Mouse (Mus musculus) forebrain, postnatal 0 days (tissue): ENCODE measurements at regions not wholly inside any gene's neighbourhood (a gene's known extent, or its start where the extent isn't known, plus 50 kb on each side); places are given as distances from the start of the nearest gene placed in this dataset.

Experiments
- ATAC-seq: fragments of 200-750 bp; cut with Nextera tagmentation; 2 replicates; pipeline ENCODE4 v1.8.0; 2017; ENCODE audit warnings: mild to moderate bottlenecking, moderate library complexity
- DNase-seq: peaks from one replicate; pipeline ENCODE4 v3.0.0-alpha.2; 2015
- H3K27ac ChIP-seq: fragments of 300-500 bp; sonication (generic); 2 replicates; pipeline ENCODE4 v1.5.1; 2014; ENCODE audit warnings: low read depth, mild to moderate bottlenecking, antibody characterized with exemption, low read length, moderate library complexity, mixed read lengths
- H3K27me3 ChIP-seq: fragments of 300-500 bp; sonication (generic); 2 replicates; pipeline ENCODE4 v1.6.1; 2014; ENCODE audit warnings: mild to moderate bottlenecking, low read length, mixed read lengths; ENCODE audit not compliant: insufficient read depth
- H3K36me3 ChIP-seq: fragments of 300-500 bp; sonication (generic); 2 replicates; pipeline ENCODE4 v1.6.1; 2014; ENCODE audit warnings: mild to moderate bottlenecking, moderate library complexity; ENCODE audit not compliant: insufficient read depth
- H3K4me1 ChIP-seq: fragments of 300-500 bp; sonication (generic); 2 replicates; pipeline ENCODE4 v1.6.1; 2014; ENCODE audit warnings: antibody characterized with exemption; ENCODE audit not compliant: insufficient read depth
- H3K4me2 ChIP-seq: fragments of 300-500 bp; sonication (generic); 2 replicates; pipeline ENCODE4 v1.6.1; 2014; ENCODE audit warnings: low read depth, mild to moderate bottlenecking, moderate library complexity
- H3K4me3 ChIP-seq: fragments of 300-500 bp; sonication (generic); 2 replicates; pipeline ENCODE4 v1.5.1; 2014; ENCODE audit warnings: low read depth, low read length, mixed read lengths
- H3K9ac ChIP-seq: fragments of 300-500 bp; sonication (generic); 2 replicates; pipeline ENCODE4 v1.6.1; 2014; ENCODE audit warnings: mild to moderate bottlenecking
- H3K9me3 ChIP-seq: fragments of 300-500 bp; sonication (generic); 2 replicates; pipeline ENCODE4 v1.6.1; 2016; ENCODE audit warnings: low read length
- CTCF ChIP-seq: sonication (generic); IDR thresholded peaks from 2 replicates; pipeline ENCODE4 v1.5.1; 2016; ENCODE audit warnings: antibody characterized with exemption, control low read depth, low read depth
- WGBS: fragments of 180-500 bp; shearing (Covaris S2); extraction: QIAGEN DNeasy Blood & Tissue Kit; methylation state at CpG from one replicate; pipeline ENCODE4 v1.1.7; 2014; 5-methylcytosine and 5-hydroxymethylcytosine counted together

DNA sequence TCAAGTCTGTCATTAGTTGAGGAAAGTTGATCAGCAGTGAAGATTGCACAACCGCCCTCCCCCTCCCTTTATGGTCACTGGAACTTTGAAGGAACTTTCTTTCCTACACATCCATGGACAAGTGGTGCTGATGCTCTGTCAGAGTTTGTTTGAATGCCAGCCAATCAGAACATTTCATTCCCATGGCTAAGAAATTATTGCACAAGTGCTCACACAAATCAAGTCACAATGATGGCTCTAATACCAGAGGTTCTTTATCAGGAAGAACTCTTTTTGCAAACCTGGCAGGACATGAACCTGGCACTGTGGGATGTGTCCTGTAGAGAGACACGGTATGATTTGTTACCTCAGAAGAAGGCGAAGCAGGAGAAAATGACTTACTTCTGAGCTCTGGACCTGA lies 54.3 kb upstream of the Spry2 start:
- no peak for TF ChIP-seq CTCF
- WGBS: 97% methylated on average over 3 of the region's 3 CpGs
- Histone ChIP-seq H3K4me3 (no peak overlapping the region), H3K4me1 (no peaks in the 10 kb centered on the region), H3K4me2 (no peak overlapping the region), H3K9ac (no peak overlapping the region), H3K27ac (no peak overlapping the region), H3K9me3 (no peaks in the 10 kb centered on the region), H3K36me3 (no peaks in the 10 kb centered on the region), H3K27me3 (no peaks in the 10 kb centered on the region)
- ATAC-seq (no peak), DNase-seq (no peak)

DNA sequence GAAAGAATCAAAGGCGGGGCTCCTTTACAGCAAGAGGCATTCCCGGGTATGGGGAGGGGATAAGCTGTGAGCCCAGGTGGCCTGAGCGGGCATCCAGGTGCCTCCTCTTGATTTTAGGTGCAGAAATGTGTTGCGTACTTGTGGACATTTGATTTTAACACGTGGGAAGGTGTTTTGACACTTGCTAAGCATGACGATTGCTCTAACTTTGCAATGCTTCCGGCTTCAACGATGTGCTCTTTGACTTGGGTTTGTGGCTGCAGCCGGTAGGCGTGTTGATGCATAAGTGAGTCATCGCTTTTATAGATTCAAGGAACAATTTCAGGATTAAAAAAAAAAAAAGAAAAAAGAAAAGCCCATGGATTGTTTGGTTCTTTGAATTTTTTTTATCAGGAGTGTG lies 58.5 kb upstream of the Spry2 start:
- Histone ChIP-seq H3K9me3 (no peaks in the 10 kb centered on the region), H3K27ac (no peak overlapping the region), H3K4me1 (no peaks in the 10 kb centered on the region), H3K36me3 (no peaks in the 10 kb centered on the region), H3K9ac (no peak overlapping the region), H3K27me3 (no peaks in the 10 kb centered on the region), H3K4me2 (no peak overlapping the region), H3K4me3 (no peak overlapping the region)
- DNase-seq: no peak
- no peak for ATAC-seq
- 91% methylated on average over 11 of the region's 11 CpGs for WGBS
- TF ChIP-seq CTCF: no peak

DNA sequence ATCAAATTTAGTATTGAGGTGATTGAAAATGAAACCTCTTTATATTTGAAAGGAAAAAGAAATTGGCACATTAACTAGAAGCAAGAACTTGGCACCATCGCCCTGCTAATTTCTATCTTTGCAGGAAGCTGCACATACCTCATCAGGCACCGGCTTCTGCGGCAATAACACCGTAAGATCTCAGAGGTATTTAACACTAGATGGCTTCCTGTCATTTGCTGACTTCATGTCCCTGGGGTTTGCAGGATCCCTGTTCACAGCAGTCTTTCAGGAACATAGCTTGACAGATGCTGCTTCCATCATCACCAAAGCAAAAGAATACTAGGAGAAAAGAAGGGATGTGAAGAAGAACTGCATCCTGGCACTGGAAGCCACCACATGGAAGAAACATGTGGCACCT lies 60.2 kb upstream of the Spry2 start:
- Histone ChIP-seq H3K4me3 (no peak overlapping the region), H3K4me1 (no peaks in the 10 kb centered on the region), H3K27ac (no peak overlapping the region), H3K36me3 (no peaks in the 10 kb centered on the region), H3K9ac (no peak overlapping the region), H3K27me3 (no peaks in the 10 kb centered on the region), H3K9me3 (no peaks in the 10 kb centered on the region), H3K4me2 (no peak overlapping the region)
- TF ChIP-seq CTCF: no peak
- no peak for ATAC-seq
- 78% methylated on average over 4 of the region's 4 CpGs for WGBS
- no peak for DNase-seq

DNA sequence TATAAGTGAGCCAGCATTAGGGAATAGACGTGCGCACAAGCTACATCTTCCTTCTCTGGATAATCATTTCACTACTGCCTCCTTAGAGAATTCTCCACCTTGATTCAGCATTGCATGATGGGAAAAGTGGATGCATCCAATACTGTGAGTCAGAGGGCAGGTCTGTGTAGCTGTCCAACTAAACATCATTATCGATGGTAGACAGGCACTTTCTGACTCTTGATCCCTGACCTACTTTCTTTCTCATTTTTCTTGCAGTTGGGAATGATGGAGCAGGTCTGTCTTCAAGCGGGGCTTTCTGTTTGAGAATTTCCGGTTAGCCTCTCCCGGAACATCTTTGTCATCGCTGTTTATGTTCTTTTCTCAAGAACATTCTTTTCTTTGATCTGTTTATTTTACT lies 61.4 kb upstream of the Spry2 start:
- Histone ChIP-seq H3K36me3 (no peaks in the 10 kb centered on the region), H3K4me3 (no peak overlapping the region), H3K27me3 (no peaks in the 10 kb centered on the region), H3K4me1 (no peaks in the 10 kb centered on the region), H3K9ac (no peak overlapping the region), H3K4me2 (no peak overlapping the region), H3K27ac (no peak overlapping the region), H3K9me3 (no peaks in the 10 kb centered on the region)
- TF ChIP-seq CTCF: no peak
- WGBS: 95% methylated on average over 7 of the region's 7 CpGs
- DNase-seq (no peak), ATAC-seq (no peak)

DNA sequence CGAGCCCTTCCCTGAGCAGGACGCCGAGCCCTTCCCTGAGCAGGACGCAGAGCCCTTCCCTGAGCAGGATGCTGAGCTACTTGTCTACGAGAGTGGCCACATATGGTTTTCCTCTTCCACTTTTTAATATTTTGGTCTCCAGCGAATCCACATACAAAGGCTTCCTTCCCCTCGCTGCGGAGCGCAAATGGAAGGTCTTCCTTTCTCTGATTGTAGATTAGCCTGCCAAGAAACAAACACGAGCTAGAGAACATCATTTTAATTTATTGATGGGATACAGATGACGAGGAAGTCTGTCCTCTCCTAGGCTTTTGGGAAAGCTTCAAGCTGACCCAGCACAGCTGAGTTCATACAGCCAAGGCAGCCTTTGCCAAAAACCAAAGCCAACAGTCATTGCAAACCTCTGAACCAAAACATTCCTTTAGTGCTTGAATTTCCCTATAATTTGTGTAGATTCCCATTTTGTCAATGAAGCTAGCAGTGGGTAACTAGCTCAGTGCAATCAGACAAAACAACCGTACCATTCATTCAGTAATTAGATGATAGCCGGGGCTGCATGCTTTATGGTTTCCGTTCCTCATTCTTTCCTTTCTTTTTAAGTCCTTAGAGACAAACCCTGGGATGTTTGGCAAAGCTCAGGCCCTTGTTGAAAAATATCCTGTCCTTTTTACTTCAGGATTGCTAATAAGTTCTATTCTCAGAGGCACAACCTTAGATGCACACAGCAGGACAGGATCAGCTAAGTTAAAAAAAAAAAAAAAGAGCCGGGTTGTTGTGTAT lies 83.1 kb upstream of the Spry2 start:
- 34% methylated on average over 15 of the region's 15 CpGs for WGBS
- H3K27me3 ChIP-seq: no peaks in the 10 kb centered on the region
- TF ChIP-seq CTCF: no peak
- no peaks in the 10 kb centered on the region for H3K36me3 ChIP-seq
- H3K9ac ChIP-seq: no peak overlapping the region
- DNase-seq (peak; percentile 15), ATAC-seq (peak; percentile 42; the same call in 1 of the 2 replicates)
- H3K4me3 ChIP-seq: no peak overlapping the region
- peak overlapping the region; percentile 22 for H3K4me2 ChIP-seq
- no peaks in the 10 kb centered on the region for H3K9me3 ChIP-seq
- no peak overlapping the region for H3K27ac ChIP-seq
- peaks cover 4% of the 10 kb centered on the region; the same call in 1 of the 2 replicates for H3K4me1 ChIP-seq

DNA sequence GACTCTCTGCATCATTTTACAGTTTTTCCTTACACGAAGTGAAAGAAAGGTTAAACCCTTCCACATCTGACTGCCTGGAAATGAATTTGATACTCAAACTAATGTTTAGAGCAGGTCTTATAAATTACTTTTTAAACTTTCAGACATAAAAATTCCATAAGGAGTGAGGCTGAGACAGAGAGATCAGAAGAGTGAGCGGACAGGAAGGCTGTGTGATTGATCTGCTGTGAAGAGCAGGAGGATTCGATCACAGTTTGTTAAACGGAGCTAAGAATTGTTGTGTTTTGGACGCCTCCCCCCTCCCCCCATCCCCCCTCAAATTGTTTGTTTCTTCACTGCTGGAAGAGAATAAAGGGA lies 83.7 kb upstream of the Spry2 start:
- Histone ChIP-seq H3K27ac (no peak overlapping the region), H3K4me2 (no peak overlapping the region), H3K9me3 (no peaks in the 10 kb centered on the region), H3K27me3 (no peaks in the 10 kb centered on the region), H3K36me3 (no peaks in the 10 kb centered on the region), H3K9ac (no peak overlapping the region), H3K4me1 (peaks cover 4% of the 10 kb centered on the region; the same call in 1 of the 2 replicates), H3K4me3 (no peak overlapping the region)
- ATAC-seq (no peak), DNase-seq (no peak)
- TF ChIP-seq CTCF: no peak
- 31% methylated on average over 5 of the region's 5 CpGs for WGBS

DNA sequence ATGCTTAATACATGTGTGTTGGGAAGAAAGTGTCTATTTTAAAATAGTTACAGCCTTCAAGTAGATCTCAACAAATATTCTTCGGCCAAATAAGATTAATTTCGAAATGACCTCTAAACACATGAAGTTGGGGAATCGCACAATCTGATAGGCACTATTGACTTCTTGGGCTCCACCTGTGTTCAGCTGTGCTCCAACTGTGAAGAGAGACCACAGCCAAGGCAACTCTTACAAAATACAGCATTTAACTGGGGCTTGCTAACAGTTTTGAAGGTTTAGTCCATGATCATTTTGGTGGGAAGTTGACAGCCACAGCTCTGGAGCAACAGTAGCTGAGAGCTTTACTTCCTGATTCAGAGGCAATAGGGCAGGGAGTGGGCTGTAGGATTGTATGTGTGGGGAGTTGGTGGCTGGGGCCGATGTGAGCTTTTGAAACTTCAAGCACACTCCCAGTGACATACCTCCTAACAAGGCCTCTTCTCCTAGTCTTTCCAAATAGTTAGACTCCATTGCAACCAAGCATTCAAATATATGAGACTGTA lies 90.8 kb upstream of the Spry2 start:
- 96% methylated on average over 4 of the region's 4 CpGs for WGBS
- Histone ChIP-seq H3K36me3 (no peaks in the 10 kb centered on the region), H3K9ac (no peak overlapping the region), H3K27ac (no peak overlapping the region), H3K9me3 (no peaks in the 10 kb centered on the region), H3K27me3 (no peaks in the 10 kb centered on the region), H3K4me1 (no peaks in the 10 kb centered on the region), H3K4me2 (no peak overlapping the region), H3K4me3 (no peak overlapping the region)
- no peak for TF ChIP-seq CTCF
- DNase-seq (no peak), ATAC-seq (no peak)
